Mouse (Mus musculus) forebrain, embryonic 12.5 days (tissue): ENCODE data around the gene Rab19. TPM values are rescaled to one million over a fixed set of nuclear protein-coding genes. Genes with fewer than 3 reads are reported as not detected.
A peak's percentile ranks its signal among the peaks of the same experiment; 100 is the strongest.

Experiments used
- ATAC-seq: fragments of 200-750 bp; cut with Nextera tagmentation; 2 replicates; pipeline ENCODE4 v1.8.0; 2017; ENCODE audit warnings: moderate TSS enrichment; ENCODE audit not compliant: low FRiP score
- H3K27ac ChIP-seq: fragments of 300-500 bp; sonication (generic); 2 replicates; pipeline ENCODE4 v1.5.1; 2016; ENCODE audit warnings: mild to moderate bottlenecking
- H3K27me3 ChIP-seq: fragments of 300-500 bp; sonication (generic); 2 replicates; pipeline ENCODE4 v1.6.1; 2016; ENCODE audit warnings: mild to moderate bottlenecking
- H3K36me3 ChIP-seq: fragments of 300-500 bp; sonication (generic); replicated peaks from 2 replicates; pipeline ENCODE4 v1.6.1; 2016; ENCODE audit warnings: mild to moderate bottlenecking
- H3K4me1 ChIP-seq: fragments of 300-500 bp; sonication (generic); 2 replicates; pipeline ENCODE4 v1.6.1; 2016
- H3K4me2 ChIP-seq: fragments of 300-500 bp; sonication (generic); 2 replicates; pipeline ENCODE4 v1.6.1; 2016; ENCODE audit warnings: mild to moderate bottlenecking, moderate library complexity
- H3K4me3 ChIP-seq: fragments of 300-500 bp; sonication (generic); replicated peaks from 2 replicates; pipeline ENCODE4 v1.5.1; 2016; ENCODE audit warnings: mild to moderate bottlenecking
- H3K9ac ChIP-seq: fragments of 300-500 bp; sonication (generic); 2 replicates; pipeline ENCODE4 v1.6.1; 2016; ENCODE audit warnings: mild to moderate bottlenecking
- H3K9me3 ChIP-seq: fragments of 300-500 bp; sonication (generic); 2 replicates; pipeline ENCODE4 v1.6.1; 2016
- WGBS: fragments of 180-500 bp; shearing (Covaris S2); methylation state at CpG from one replicate; pipeline ENCODE4 v1.1.7; 2016; 5-methylcytosine and 5-hydroxymethylcytosine counted together
- polyA plus RNA-seq: library from polyadenylated mRNA; unstranded; fragments of >200 nt; fragmentation: Nextera tagmentation; extraction: Ambion mirVana; gene quantifications from 2 replicates; pipeline ENCODE4 v1.2.1, GENCODE M21; 2016

Gene Rab19
- polyA plus RNA-seq, 1 experiment from 2014 or later, result 0.36 TPM

DNA sequence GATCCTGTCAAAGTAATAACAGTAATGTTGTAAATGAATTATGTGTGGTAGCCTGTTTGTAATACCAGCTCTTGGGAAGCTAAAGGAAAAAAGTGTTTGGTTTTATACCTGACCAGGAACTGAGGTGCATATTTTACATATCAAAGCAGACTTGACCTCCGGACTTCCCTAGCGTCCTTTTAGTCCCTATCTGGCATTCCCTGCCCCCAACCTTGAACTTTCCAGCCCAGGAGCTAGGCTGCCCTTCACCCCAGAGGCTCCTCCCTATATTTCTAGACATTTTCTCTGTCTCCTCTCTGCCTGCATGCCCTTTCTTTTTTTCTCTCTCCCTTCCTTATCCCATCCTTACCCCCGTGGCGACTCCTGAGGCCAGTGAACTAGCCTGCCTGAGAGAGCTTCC, 39.9 kb downstream of the Rab19 start:
- no peak for ATAC-seq
- WGBS, result 42% methylated on average over 4 of the region's 4 CpGs
- H3K27me3 ChIP-seq, result 0 out of 2 replicates have a peak, but pooled peaks cover 9% of the 10 kb centered on the region
- no peak overlapping the region for H3K9ac ChIP-seq
- peak overlapping the region; percentile 97 for H3K4me3 ChIP-seq
- H3K27ac ChIP-seq, result peak overlapping the region; percentile 95
- H3K4me2 ChIP-seq, result peak overlapping the region; percentile 60; the same call in 1 of the 2 replicates
- peaks cover 8% of the 10 kb centered on the region; the same call in 1 of the 2 replicates for H3K4me1 ChIP-seq
- H3K9me3 ChIP-seq, result no peaks in the 10 kb centered on the region
- H3K36me3 ChIP-seq, result no peaks in the 10 kb centered on the region

DNA sequence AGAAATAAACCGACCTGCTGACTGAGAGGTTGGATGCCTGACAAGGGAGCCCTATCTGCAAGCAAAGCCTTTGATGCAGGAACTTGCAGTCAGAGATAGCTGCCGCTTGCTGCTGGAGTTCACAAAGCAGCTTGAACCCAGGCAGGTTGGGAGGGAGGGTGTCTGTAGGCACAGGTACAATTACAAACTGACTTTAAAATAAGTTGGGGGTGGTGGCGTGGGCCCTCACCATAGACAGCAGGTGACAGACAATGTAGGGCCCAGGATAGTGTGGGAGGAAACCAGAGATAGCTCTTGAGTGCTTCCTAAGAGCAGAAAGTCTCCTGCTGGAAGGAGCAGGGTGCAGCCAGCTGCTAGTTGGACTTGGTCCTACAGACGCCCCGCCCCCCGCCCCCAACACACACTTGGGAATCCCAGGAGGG, 42.2 kb downstream of the Rab19 start:
- Histone ChIP-seq H3K36me3 (no peaks in the 10 kb centered on the region), H3K9ac (no peak overlapping the region), H3K4me3 (no peak overlapping the region), H3K4me1 (0 out of 2 replicates have a peak, but pooled peaks cover 2% of the 10 kb centered on the region), H3K4me2 (no peak overlapping the region), H3K27me3 (0 out of 2 replicates have a peak, but pooled peaks cover 9% of the 10 kb centered on the region), H3K9me3 (no peaks in the 10 kb centered on the region), H3K27ac (no peak overlapping the region)
- WGBS, result 75% methylated on average over 6 of the region's 6 CpGs
- ATAC-seq, result no peak

DNA sequence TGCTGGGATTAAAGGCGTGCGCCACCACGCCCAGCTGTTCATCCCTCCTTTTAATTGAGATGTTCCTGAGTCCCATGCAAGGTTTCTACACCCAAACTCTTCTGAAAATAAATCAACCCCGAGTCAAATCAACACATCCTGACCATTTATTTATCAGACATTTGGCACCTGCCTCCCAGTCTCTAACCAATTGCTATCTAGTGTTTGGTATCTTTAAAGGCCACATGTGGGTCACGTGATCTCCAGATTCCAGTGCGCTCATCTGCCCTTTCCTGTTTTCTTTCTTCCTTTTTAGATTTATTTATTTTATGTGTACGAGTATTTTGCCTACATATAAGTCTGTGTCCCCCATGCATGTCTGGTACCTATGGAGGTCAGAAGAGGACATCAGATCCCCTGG, 42.7 kb downstream of the Rab19 start:
- Histone ChIP-seq H3K4me3 (no peak overlapping the region), H3K9ac (no peak overlapping the region), H3K4me2 (no peak overlapping the region), H3K9me3 (no peaks in the 10 kb centered on the region), H3K27ac (no peak overlapping the region), H3K4me1 (0 out of 2 replicates have a peak, but pooled peaks cover 2% of the 10 kb centered on the region), H3K27me3 (0 out of 2 replicates have a peak, but pooled peaks cover 9% of the 10 kb centered on the region), H3K36me3 (no peaks in the 10 kb centered on the region)
- ATAC-seq, result no peak
- 93% methylated on average over 7 of the region's 7 CpGs for WGBS

DNA sequence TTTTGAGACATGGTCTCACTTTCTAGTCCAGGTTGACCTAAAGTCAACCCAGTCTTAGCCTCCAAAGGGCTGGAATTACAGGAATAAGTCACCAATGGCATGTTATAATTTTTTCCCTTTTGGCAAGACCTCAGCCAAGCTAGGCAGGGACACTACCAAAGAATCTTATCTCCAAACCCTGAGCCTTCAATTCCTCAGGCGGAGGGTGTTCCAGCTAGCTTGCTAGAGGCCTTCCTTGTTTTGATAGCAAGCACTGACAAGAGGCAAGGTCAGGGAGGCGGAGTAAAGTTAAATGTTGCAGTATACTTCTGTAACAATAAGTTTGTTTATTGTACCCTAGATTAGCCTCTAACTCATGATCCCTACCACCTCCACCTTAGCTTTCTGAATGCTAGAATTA, 44.2 kb downstream of the Rab19 start:
- Histone ChIP-seq H3K4me3 (no peak overlapping the region), H3K9ac (no peak overlapping the region), H3K4me1 (no peaks in the 10 kb centered on the region), H3K9me3 (no peaks in the 10 kb centered on the region), H3K27me3 (0 out of 2 replicates have a peak, but pooled peaks cover 9% of the 10 kb centered on the region), H3K27ac (no peak overlapping the region), H3K36me3 (no peaks in the 10 kb centered on the region), H3K4me2 (no peak overlapping the region)
- ATAC-seq, result no peak
- 91% methylated on average over 2 of the region's 2 CpGs for WGBS

DNA sequence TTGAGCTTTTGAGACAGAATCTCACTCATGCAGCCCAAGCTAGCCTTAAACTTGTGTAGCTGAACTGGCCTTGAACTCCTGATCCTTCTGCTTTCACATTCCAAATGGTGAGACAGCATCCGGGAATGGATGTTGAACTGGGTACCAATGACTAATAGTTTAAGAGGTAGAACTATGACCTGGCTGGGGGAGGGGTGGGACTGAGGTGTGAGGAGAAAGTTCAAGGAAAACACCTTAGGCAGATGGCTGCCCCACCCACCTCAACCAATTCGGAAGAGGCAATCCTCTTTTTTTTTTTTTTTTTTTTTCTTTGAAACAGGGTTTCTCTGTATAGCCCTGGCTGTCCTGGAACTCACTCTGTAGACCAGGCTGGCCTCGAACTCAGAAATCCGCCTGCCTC, 45.8 kb downstream of the Rab19 start:
- Histone ChIP-seq H3K27ac (no peak overlapping the region), H3K36me3 (no peaks in the 10 kb centered on the region), H3K27me3 (0 out of 2 replicates have a peak, but pooled peaks cover 8% of the 10 kb centered on the region), H3K9ac (no peak overlapping the region), H3K4me3 (no peak overlapping the region), H3K9me3 (no peaks in the 10 kb centered on the region), H3K4me1 (no peaks in the 10 kb centered on the region), H3K4me2 (no peak overlapping the region)
- ATAC-seq, result no peak
- 88% methylated on average over 4 of the region's 4 CpGs for WGBS

DNA sequence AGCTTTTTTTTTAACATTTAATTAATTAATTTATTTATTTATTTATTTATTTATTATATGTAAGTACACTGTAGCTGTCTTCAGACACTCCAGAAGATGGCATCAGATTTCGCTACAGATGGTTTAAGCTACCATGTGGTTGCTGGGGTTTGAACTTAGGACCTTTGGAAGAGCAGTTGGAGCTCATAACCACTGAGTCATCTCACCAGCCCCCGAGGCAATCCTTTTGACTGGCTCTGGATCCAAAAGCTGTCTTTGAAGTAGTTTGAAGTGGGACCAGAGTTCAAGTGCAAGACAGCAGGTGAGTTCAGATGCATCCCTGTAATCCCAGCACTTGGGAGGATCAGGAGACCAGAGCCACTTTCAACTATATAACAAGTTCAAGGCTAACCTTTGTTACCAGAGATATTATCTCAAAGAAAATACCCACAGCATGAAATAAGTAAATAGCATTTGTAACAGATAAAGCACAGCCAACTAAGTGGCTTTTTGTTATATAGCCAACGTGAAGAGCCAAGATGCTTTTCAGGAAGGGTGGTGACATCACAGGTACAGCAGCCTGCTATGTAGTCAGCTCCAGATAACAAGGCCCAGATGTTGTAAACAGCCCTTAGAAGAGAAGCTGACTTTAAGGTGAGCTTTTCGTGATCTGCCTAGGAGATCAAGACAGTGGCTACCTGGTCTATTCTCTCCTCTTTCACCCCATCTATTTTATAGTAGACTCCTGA, 46.5 kb downstream of the Rab19 start:
- Histone ChIP-seq H3K4me2 (no peak overlapping the region), H3K27me3 (0 out of 2 replicates have a peak, but pooled peaks cover 4% of the 10 kb centered on the region), H3K36me3 (no peaks in the 10 kb centered on the region), H3K4me3 (no peak overlapping the region), H3K27ac (no peak overlapping the region), H3K9me3 (no peaks in the 10 kb centered on the region), H3K9ac (no peak overlapping the region), H3K4me1 (no peaks in the 10 kb centered on the region)
- WGBS, result 84% methylated on average over 4 of the region's 4 CpGs
- ATAC-seq, result no peak

DNA sequence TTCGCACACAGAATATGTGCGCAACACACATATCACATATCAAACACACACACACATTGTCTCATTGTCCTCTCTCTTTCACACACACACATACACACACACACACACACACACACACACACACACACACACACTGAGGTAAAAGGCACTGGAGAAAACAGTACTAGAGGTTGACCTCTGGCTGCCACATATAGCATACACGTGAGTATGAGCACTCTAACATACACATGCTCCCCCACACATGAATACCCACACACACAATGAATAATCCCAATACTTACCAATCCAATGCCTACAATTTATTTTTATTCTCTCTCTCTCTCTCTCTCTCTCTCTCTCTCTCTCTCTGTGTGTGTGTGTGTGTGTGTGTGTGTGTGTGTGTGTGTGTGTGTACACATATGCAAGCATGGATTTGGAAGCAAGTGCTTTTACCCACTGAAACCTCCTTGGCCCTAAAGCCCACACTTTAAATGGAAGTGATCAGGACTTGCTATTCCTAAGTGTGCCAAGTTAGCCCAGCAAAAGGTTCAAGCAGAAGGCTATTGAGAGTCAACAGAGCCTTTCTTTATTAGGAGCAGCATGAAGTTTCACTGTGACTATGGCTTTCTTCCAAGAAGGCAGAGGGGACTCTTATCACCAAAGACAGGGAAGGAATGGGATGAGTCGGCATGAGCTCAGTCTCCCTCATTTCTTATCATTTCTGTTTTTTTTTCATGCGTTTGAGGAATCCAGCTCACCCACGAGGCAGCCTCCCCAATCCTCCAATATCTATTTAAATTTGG, 48.2 kb downstream of the Rab19 start:
- Histone ChIP-seq H3K27me3 (no peaks in the 10 kb centered on the region), H3K4me3 (no peak overlapping the region), H3K4me1 (no peaks in the 10 kb centered on the region), H3K36me3 (no peaks in the 10 kb centered on the region), H3K9me3 (no peaks in the 10 kb centered on the region), H3K9ac (no peak overlapping the region), H3K4me2 (no peak overlapping the region), H3K27ac (no peak overlapping the region)
- ATAC-seq, result no peak
- 85% methylated on average over 6 of the region's 6 CpGs for WGBS

DNA sequence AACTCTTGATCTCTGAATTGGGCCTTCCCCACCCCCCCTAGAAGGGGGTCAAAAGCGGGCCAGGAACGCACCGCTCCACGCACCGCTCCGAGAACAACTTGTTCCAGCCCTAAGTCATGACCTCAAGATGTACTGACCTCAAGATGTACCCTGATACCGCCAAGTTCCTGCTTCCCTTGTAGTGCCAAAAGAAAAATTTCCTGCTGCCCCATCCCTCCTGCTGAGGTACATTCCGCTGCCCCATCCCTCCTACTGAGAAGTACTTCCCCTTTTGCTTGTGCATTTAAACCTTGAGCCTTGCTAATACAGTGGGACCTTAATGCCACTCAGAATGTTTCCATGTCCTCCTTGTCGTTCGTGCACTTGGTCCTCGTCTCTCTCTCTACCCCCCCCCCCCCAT, 49.7 kb downstream of the Rab19 start:
- Histone ChIP-seq H3K9me3 (no peaks in the 10 kb centered on the region), H3K4me3 (no peak overlapping the region), H3K4me2 (no peak overlapping the region), H3K27me3 (no peaks in the 10 kb centered on the region), H3K36me3 (no peaks in the 10 kb centered on the region), H3K9ac (no peak overlapping the region), H3K4me1 (peaks cover 4% of the 10 kb centered on the region; the same call in 1 of the 2 replicates), H3K27ac (no peak overlapping the region)
- 80% methylated on average over 11 of the region's 11 CpGs for WGBS
- no peak for ATAC-seq

DNA sequence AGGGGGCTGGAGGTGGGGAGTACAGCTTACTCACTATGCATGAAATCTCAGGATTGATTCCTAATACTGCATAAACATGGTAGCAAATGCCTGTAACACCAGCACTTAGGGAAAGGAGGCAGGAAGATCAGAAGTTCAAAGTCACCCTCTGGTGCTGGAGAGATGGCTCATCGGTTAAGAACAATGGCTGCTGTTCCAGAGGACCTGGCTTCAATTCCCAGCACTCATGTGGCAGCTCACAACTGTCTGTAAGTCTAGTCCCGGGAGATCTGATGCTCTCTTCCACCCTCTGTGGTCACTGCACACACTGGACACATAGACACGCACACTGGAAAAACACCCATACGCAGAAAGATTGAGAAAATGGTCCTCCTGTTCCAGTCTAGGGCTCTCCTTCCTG, 52.2 kb downstream of the Rab19 start:
- H3K27ac ChIP-seq, result no peak overlapping the region
- WGBS, result 83% methylated on average over 4 of the region's 4 CpGs

DNA sequence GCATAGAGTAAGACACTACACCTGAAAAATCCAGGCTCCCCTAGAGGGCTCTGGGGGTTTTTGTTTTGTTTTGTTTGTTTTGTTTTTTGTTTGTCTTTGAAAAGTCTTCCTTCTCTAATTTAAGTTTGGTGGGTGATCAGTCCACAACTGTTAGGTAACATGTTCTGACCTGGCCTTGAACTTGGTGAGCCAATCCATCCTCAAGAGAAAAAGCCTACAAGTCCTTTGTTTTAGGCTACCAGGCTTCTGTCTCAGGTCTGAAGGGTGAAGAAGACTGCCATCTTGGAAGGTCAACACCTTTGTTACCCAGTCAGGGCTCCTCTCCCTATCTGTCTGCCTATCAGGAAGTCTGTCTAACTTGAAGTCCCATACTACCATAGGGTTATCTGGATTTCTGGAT, 52.7 kb downstream of the Rab19 start:
- no peak for ATAC-seq

More for the DNA sequence above, 52.2 kb downstream of the Rab19 start:
- no peaks in the 10 kb centered on the region for H3K36me3 ChIP-seq
- no peak overlapping the region for H3K4me2 ChIP-seq
- H3K27me3 ChIP-seq, result no peaks in the 10 kb centered on the region
- H3K9ac ChIP-seq, result no peak overlapping the region
- peaks cover 4% of the 10 kb centered on the region; the same call in 1 of the 2 replicates for H3K4me1 ChIP-seq
- H3K4me3 ChIP-seq, result no peak overlapping the region
- ATAC-seq, result no peak
- no peaks in the 10 kb centered on the region for H3K9me3 ChIP-seq

DNA sequence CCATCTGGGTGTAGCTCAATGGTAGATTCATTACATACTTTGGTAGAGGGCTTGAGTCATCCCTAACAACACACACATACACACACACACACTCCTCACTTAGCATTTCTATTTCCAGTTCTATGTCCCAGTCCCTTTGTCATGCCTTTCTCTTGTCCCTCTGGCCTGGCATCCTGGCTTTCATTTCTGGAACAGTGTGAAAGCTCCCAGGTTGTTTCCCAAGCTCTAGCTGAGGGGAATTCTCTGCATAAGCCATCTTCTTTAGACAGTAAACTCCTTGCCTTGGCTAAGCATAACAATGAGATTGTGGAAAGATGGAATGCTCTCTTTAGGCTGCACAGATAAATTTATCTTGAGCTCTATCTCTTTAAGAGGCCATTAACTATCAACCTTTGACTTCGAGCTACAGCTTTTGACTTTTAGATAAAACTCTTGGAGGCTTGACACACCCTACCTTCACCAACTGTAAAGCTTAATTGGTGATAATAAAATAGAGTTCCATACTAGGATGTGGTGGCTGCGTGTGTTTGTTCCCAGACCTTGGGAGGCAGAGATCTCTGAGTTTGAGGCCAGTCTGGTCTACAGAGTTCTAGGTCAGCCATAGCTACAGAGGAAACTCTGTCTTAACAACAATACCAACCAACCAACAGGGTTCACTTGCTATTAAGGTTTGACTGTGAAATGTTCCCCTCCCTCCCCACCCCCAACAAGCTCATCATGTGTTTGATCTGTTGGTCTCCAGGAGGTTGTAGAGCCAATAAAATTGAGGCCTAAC, 53.3 kb downstream of the Rab19 start:
- H3K27ac ChIP-seq, result no peak overlapping the region
- WGBS, result 92% methylated on average over 2 of the region's 2 CpGs
- no peaks in the 10 kb centered on the region for H3K27me3 ChIP-seq

More for the DNA sequence above, 52.7 kb downstream of the Rab19 start:
- Histone ChIP-seq H3K4me2 (no peak overlapping the region), H3K36me3 (no peaks in the 10 kb centered on the region), H3K27ac (no peak overlapping the region), H3K9me3 (no peaks in the 10 kb centered on the region), H3K4me1 (peaks cover 4% of the 10 kb centered on the region; the same call in 1 of the 2 replicates), H3K27me3 (no peaks in the 10 kb centered on the region), H3K4me3 (no peak overlapping the region), H3K9ac (no peak overlapping the region)

More for the DNA sequence above, 53.3 kb downstream of the Rab19 start:
- Histone ChIP-seq H3K4me1 (peaks cover 4% of the 10 kb centered on the region; the same call in 1 of the 2 replicates), H3K9ac (no peak overlapping the region), H3K4me3 (no peak overlapping the region), H3K9me3 (no peaks in the 10 kb centered on the region), H3K4me2 (no peak overlapping the region), H3K36me3 (no peaks in the 10 kb centered on the region)
- ATAC-seq, result no peak
